Mouse (Mus musculus) kidney, adult 2 months (tissue): ENCODE results near the gene Cntnap2. TPM values are rescaled to one million over a fixed set of nuclear protein-coding genes. Genes with fewer than 3 reads are reported as not detected.
"Not testable (repeated sequence)": the region's sequence is repeated elsewhere in the genome, so short reads cannot be mapped to it uniquely, and the experiment has no call there.

Source experiments
- DNase-seq: peaks from one replicate; pipeline ENCODE4 v3.0.0; 2021
- H3K27ac ChIP-seq: fragments of 200-500 bp; 2 replicates; pipeline ENCODE4 v1.5.1; 2012; ENCODE audit warnings: low read depth, low read length, control low read depth, inconsistent platforms; ENCODE audit not compliant: insufficient read depth
- H3K27me3 ChIP-seq: fragments of 200-500 bp; replicated peaks from 2 replicates; pipeline ENCODE4 v1.6.1; 2012; ENCODE audit warnings: mild to moderate bottlenecking, moderate library complexity, low read length, inconsistent platforms; ENCODE audit not compliant: control insufficient read depth, insufficient read depth
- H3K36me3 ChIP-seq: fragments of 200-500 bp; 2 replicates; pipeline ENCODE4 v1.6.1; 2012; ENCODE audit warnings: mild to moderate bottlenecking, moderate library complexity, low read length, inconsistent platforms; ENCODE audit not compliant: control insufficient read depth, insufficient read depth
- H3K4me1 ChIP-seq: fragments of 200-500 bp; 2 replicates; pipeline ENCODE4 v1.6.1; 2011; ENCODE audit warnings: low read length; ENCODE audit not compliant: control insufficient read depth, insufficient read depth
- H3K4me3 ChIP-seq: fragments of 200-500 bp; 2 replicates; pipeline ENCODE4 v1.5.1; 2011; ENCODE audit warnings: mild to moderate bottlenecking, low read depth, low read length, control low read depth; ENCODE audit not compliant: insufficient read depth
- CTCF ChIP-seq: fragments of 200-500 bp; conservative IDR thresholded peaks from 2 replicates; pipeline ENCODE4 v1.5.1; 2011; ENCODE audit warnings: low read depth, mild to moderate bottlenecking, control low read depth, low read length, moderate library complexity, mixed read lengths; ENCODE audit not compliant: insufficient read depth, insufficient read length
- POLR2A ChIP-seq: fragments of 200-500 bp; IDR thresholded peaks from one replicate; pipeline ENCODE4 v1.6.1; 2011; ENCODE audit warnings: low read depth, low read length, control low read depth
- WGBS: fragments of 180-500 bp; shearing (Covaris S2); methylation state at CpG from one replicate; pipeline ENCODE4 v1.1.7; 2018; 5-methylcytosine and 5-hydroxymethylcytosine counted together
- polyA plus RNA-seq: library from polyadenylated mRNA; depleted of rRNA; stranded (reverse); fragments of >200 nt; gene quantifications from 2 replicates; pipeline ENCODE4 v1.2.3, GENCODE M21; 2012

Gene Cntnap2
- polyA plus RNA-seq, 1 experiment: 0.31 TPM

DNA sequence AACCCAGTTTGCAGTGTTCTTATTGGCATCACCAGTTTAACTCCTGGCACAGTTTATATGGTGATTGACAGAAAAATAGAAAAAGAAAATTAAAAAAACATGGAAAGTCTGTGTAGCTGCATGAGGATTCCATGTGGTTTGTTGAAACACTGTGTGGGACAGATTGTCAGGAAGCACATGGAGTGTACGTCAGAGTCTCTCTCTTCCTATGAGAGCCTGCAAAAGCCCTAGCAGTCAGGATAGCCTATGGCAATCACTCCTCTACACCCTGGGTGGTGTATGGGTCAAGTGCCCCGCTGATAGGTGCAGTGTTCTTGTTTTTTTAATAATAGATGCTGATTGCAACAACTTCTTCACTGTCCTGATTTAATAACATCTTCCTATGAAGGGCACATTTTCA lies 2123.1 kb downstream of the Cntnap2 start:
- no peaks in the 10 kb centered on the region for H3K4me1 ChIP-seq
- no peaks in the 10 kb centered on the region for H3K36me3 ChIP-seq
- H3K4me3 ChIP-seq: no peak overlapping the region
- no peak for DNase-seq
- no peak overlapping the region for H3K27ac ChIP-seq
- no peaks in the 10 kb centered on the region for H3K27me3 ChIP-seq
- TF ChIP-seq CTCF: no peak
- TF ChIP-seq POLR2A: no peak
- 78% methylated on average over 2 of the region's 2 CpGs for WGBS

DNA sequence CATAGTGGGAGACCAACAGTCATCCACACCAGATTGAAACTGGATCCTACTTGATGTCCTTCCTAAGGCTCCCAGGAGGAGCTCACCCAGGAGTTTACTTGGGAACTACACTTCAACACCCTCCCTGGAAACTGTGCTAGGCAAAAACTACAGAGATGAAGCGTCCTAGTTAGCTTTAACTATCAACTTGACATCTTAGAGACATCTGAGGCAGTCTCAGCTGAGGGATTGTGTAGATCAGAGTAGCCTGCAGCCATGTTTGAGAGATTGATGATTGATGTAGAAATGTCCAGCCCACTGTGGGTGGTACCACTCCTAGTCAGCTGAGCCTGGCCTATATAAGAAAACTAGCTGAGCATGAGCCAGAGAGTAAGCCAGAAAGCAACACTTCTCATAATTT lies 2123.6 kb downstream of the Cntnap2 start:
- H3K36me3 ChIP-seq: no peaks in the 10 kb centered on the region
- H3K27ac ChIP-seq: no peak overlapping the region
- no peak overlapping the region for H3K4me3 ChIP-seq
- TF ChIP-seq POLR2A: no peak
- TF ChIP-seq CTCF: no peak
- H3K4me1 ChIP-seq: no peaks in the 10 kb centered on the region
- 76% methylated on average over 1 of the region's 1 CpGs for WGBS
- H3K27me3 ChIP-seq: no peaks in the 10 kb centered on the region
- DNase-seq: no peak

DNA sequence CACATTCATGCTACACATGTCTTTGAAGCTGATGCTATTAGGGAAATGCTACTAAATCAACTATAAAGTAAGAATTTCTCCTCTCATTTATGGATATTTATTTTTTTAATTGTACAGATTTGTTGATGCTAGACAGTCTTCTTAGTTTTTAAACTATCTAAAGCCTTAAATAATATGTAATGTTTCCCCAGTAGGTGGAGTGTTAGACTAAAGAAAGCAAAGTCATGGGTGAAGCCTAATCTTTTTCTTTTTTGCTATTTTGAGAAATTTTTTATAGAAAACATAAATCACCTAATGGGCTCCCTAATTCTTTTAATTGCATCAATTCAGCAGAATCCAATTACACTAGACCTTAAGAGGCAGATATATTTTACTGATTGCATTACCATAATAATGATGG lies 2124.7 kb downstream of the Cntnap2 start:
- not testable (repeated sequence) for H3K27ac ChIP-seq, H3K4me1 ChIP-seq, H3K36me3 ChIP-seq, H3K27me3 ChIP-seq, DNase-seq, H3K4me3 ChIP-seq

DNA sequence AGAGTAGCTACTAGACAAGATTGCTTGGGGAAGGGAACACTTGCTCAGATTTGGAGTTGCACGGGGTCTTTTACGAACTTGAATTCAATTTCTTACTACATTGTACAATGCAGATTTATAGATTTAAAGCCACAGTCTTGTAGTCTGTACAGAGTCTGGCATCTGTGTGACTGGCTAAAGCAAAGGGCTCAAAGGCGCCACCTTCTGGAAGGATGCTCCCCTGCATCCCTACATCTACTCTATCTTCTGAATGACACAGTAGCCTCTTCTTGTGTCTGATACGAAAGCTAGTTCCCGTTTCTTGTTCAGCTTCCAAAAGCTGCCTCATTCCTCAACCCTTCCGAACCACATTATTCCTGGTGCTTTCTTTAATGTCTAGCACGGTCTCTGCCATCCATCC lies 2129.0 kb downstream of the Cntnap2 start:
- Histone ChIP-seq H3K4me1 (no peaks in the 10 kb centered on the region), H3K27ac (no peak overlapping the region), H3K4me3 (no peak overlapping the region), H3K27me3 (no peaks in the 10 kb centered on the region), H3K36me3 (no peaks in the 10 kb centered on the region)
- no peak for TF ChIP-seq POLR2A
- TF ChIP-seq CTCF: peak; percentile 41
- peak; percentile 20 for DNase-seq
- WGBS: 59% methylated on average over 7 of the region's 7 CpGs

DNA sequence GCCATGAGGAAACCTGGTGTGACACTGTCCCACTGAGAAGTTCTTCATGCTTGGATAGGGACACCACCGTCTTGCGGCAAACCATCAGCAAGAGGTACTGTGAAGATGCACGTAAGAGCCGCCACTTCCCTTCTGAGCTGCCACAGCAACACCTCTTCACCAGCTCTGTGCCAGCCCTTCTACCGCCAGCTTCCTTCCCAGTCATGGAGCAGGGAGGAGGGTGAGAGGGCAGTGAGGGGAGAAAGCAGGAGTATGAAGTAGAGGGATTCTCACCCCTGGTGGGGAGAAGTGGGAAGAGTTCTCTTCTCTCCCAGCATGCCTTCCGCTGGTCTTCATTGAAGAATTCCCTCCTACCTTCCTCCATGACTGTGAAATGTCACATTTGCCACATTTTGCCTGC lies 2129.4 kb downstream of the Cntnap2 start:
- not testable (repeated sequence) for H3K4me3 ChIP-seq, H3K4me1 ChIP-seq, H3K27ac ChIP-seq, H3K36me3 ChIP-seq, DNase-seq, H3K27me3 ChIP-seq
- 87% methylated on average over 6 of the region's 6 CpGs for WGBS

DNA sequence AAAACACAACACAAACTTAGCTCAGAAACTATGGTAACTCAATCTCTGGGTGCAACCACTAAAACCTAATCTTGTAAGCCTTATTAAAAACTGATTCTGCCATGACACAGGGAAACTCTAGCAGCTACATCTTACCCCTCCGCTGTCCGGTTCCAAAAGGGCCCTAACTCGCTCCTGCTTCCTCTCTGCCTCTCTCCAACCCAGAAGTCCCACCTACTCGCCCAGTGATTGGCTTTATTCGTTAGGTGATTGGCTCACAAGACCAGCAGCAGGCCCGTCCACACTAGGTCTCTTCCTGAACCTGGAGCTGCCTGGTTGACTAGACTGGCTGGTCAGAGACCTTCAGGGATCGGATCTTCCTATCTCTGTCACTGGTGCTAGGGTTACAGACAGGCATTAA lies 2131.1 kb downstream of the Cntnap2 start:
- Histone ChIP-seq H3K4me1 (no peaks in the 10 kb centered on the region), H3K4me3 (no peak overlapping the region), H3K36me3 (no peaks in the 10 kb centered on the region), H3K27ac (no peak overlapping the region), H3K27me3 (no peaks in the 10 kb centered on the region)
- DNase-seq: no peak
- no peak for TF ChIP-seq POLR2A
- no peak for TF ChIP-seq CTCF
- WGBS: 83% methylated on average over 7 of the region's 7 CpGs

DNA sequence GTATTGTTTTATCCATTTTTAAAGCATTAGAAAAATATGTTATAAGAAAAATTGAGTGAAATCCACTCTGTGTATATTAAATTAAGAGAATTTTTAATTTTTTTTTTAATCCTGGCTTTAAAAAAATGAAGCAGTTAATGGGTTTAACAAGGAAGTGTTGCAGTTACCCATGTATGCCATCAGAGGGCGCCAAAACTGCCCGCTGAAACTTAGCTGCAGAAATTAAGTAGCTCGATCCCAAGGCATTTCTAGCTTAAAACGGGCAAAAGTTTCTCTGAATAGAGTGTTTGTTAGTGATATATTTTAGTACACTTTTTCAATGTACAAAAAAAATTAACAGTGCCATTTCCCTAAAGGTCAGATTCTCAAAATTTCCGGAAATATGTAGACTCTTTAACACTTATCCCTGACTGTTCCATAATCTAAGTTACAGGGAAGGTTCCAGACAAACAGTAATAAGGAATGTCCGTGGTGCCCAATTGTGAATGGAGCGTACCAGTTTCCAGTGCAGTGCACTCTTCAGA lies 2132.2 kb downstream of the Cntnap2 start:
- WGBS: 10% methylated on average over 7 of the region's 7 CpGs
- no peaks in the 10 kb centered on the region for H3K27me3 ChIP-seq
- peak; percentile 61 for TF ChIP-seq CTCF
- no peak for TF ChIP-seq POLR2A
- H3K27ac ChIP-seq: no peak overlapping the region
- DNase-seq: peak; percentile 42
- H3K4me1 ChIP-seq: no peaks in the 10 kb centered on the region
- no peak overlapping the region for H3K4me3 ChIP-seq
- no peaks in the 10 kb centered on the region for H3K36me3 ChIP-seq

DNA sequence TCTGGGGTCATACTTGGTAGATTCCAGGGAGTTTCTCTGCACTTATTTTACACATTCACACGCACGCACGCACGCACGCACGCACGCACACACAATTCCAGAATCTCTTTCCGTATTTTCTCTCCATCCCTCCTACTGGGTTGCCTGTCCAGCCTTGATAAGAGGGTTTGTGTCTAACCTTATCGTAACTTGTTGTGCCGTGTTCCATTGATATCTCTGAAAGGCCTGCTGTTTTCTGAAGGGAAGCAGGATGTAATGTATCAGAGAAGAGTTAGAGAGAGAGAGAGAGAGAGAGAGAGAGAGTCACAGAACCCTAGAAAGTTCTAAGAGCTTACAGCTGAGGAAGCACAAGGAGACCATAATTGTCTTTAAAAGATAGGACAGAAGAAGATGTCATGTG lies 2132.8 kb downstream of the Cntnap2 start:
- Histone ChIP-seq H3K27ac (no peak overlapping the region), H3K27me3 (no peaks in the 10 kb centered on the region), H3K36me3 (no peaks in the 10 kb centered on the region), H3K4me3 (no peak overlapping the region), H3K4me1 (no peaks in the 10 kb centered on the region)
- no peak for TF ChIP-seq POLR2A
- no peak for TF ChIP-seq CTCF
- WGBS: 64% methylated on average over 10 of the region's 10 CpGs
- no peak for DNase-seq
